Mouse (Mus musculus) intestine, postnatal 0 days (tissue): ENCODE data around the gene Ost4. TPM values are rescaled to one million over a fixed set of nuclear protein-coding genes. Genes with fewer than 3 reads are reported as not detected.

Source experiments
- ATAC-seq: fragments of 200-750 bp; cut with Nextera tagmentation; 2 replicates; pipeline ENCODE4 v1.8.0; 2017; ENCODE audit warnings: mild to moderate bottlenecking, moderate TSS enrichment, moderate library complexity
- H3K27ac ChIP-seq: fragments of 300-500 bp; sonication (generic); 2 replicates; pipeline ENCODE4 v1.5.1; 2014; ENCODE audit warnings: mild to moderate bottlenecking, low read depth, low read length, moderate library complexity
- H3K27me3 ChIP-seq: fragments of 300-500 bp; sonication (generic); replicated peaks from 2 replicates; pipeline ENCODE4 v1.6.1; 2014; ENCODE audit warnings: low read length, mixed read lengths; ENCODE audit not compliant: control insufficient read depth, insufficient read depth
- H3K36me3 ChIP-seq: fragments of 300-500 bp; sonication (generic); 2 replicates; pipeline ENCODE4 v1.6.1; 2014; ENCODE audit warnings: mild to moderate bottlenecking, moderate library complexity; ENCODE audit not compliant: control insufficient read depth, insufficient read depth
- H3K4me1 ChIP-seq: fragments of 300-500 bp; sonication (generic); replicated peaks from 2 replicates; pipeline ENCODE4 v1.6.1; 2014; ENCODE audit warnings: antibody characterized with exemption, low read length, mixed read lengths; ENCODE audit not compliant: control insufficient read depth, insufficient read depth
- H3K4me2 ChIP-seq: fragments of 300-500 bp; sonication (generic); replicated peaks from 2 replicates; pipeline ENCODE4 v1.6.1; 2014; ENCODE audit warnings: low read depth, mild to moderate bottlenecking, moderate library complexity
- H3K4me3 ChIP-seq: fragments of 300-500 bp; sonication (generic); 2 replicates; pipeline ENCODE4 v1.5.1; 2014; ENCODE audit warnings: low read depth, low read length
- H3K9ac ChIP-seq: fragments of 300-500 bp; sonication (generic); 2 replicates; pipeline ENCODE4 v1.6.1; 2014; ENCODE audit warnings: mild to moderate bottlenecking, low read depth, low read length
- H3K9me3 ChIP-seq: fragments of 300-500 bp; sonication (generic); 2 replicates; pipeline ENCODE4 v1.6.1; 2016; ENCODE audit warnings: mixed run types; ENCODE audit not compliant: control insufficient read depth
- CTCF ChIP-seq: sonication (generic); IDR thresholded peaks from 2 replicates; pipeline ENCODE4 v1.5.1; 2016; ENCODE audit warnings: low read depth, mild to moderate bottlenecking, control low read depth, antibody characterized with exemption, moderate library complexity
- WGBS: fragments of 180-500 bp; shearing (Covaris S2); extraction: QIAGEN DNeasy Blood & Tissue Kit; methylation state at CpG from one replicate; pipeline ENCODE4 v1.1.7; 2014; 5-methylcytosine and 5-hydroxymethylcytosine counted together
- polyA plus RNA-seq: library from polyadenylated mRNA; unstranded; fragments of >200 nt; fragmentation: Nextera tagmentation; extraction: Ambion mirVana; gene quantifications from 2 replicates; pipeline ENCODE4 v1.2.1, GENCODE M21; 2015

Ost4 gene
- polyA plus RNA-seq, 1 experiment from 2014 or later = 495 TPM

DNA sequence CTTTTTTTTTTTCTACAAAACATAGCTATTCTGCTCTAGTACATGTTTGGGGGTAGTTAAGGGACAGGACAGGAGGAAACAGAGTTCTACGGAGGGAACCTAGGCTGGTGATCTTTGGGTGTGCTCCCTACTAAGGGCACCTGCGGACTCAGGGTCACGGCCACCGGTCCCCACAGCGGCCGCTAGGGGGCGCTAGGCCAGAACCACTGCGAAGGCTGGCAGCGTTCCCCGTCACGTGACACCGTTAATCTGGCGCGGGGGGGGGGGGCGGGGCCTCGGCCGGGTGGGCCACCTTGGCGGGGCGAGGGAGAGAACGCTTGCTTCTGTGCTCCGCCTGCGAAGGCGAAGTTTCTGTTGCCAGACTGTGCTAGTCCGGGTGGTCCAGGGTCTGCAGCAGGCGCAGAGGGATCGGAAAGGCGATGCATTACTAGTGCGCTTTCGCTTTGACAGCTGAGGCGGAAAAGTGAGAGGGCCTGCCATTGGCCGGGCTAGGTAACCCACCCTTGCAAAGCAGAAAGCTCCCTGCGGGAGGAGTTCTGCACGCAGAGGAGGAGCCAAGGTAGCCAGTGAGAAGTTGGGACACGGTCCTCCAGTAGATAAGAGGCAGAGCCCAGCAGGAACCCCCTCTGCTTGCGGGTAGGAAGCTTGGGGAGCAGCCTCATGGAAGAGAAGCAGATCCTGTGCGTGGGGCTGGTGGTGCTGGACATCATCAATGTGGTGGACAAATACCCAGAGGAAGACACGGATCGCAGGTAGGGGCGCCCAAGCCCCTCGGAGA, 13.9 kb upstream of the Ost4 start, which contains the start of gene Khk:
Gene Khk (plus strand): TSS at position 176 of the 778 bp plus-strand sequence.
- Histone ChIP-seq H3K27me3 (no peaks in the 10 kb centered on the region), H3K9me3 (no peaks in the 10 kb centered on the region), H3K4me1 (0 out of 2 replicates have a peak, but pooled peaks cover 4% of the 10 kb centered on the region), H3K4me2 (peak within 1 kb of the TSS; percentile 87), H3K27ac (peak within 1 kb of the TSS; percentile 77), H3K9ac (peak within 1 kb of the TSS; percentile 51), H3K36me3 (peaks cover 25% of the 10 kb centered on the region), H3K4me3 (peak within 1 kb of the TSS; percentile 55)
- peak; percentile 87 for TF ChIP-seq CTCF
- peak; percentile 79 for ATAC-seq
- WGBS = 1% methylated on average over 35 of the region's 40 CpGs

DNA sequence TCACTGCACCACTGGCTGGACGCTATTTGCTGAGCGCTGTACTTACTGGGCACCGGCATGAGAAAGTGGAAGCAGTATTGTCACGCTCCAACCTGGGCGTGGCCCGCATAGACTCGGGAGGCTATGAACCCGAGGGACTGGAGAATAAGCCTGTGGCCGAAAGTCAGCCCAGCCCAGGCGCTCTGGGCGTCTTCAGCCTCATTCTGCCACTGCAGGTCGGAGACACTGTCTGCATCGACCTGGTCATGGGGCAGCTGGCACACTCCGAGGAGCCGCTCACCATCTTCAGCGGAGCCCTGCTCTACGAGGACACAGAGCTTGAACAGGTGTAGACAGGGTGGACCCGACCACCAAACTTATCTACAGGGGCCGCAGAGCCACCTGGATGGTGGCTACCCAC, 13.0 kb upstream of the Ost4 start:
- Histone ChIP-seq H3K36me3 (peaks cover 25% of the 10 kb centered on the region), H3K4me1 (0 out of 2 replicates have a peak, but pooled peaks cover 4% of the 10 kb centered on the region), H3K4me2 (peak overlapping the region; percentile 87), H3K9ac (peak overlapping the region; percentile 34; the same call in 1 of the 2 replicates), H3K27ac (peak overlapping the region; percentile 68; the same call in 1 of the 2 replicates), H3K27me3 (no peaks in the 10 kb centered on the region), H3K9me3 (no peaks in the 10 kb centered on the region), H3K4me3 (peak overlapping the region; percentile 55)
- WGBS = 25% methylated on average over 19 of the region's 19 CpGs
- no peak for TF ChIP-seq CTCF
- peak; percentile 31 for ATAC-seq

DNA sequence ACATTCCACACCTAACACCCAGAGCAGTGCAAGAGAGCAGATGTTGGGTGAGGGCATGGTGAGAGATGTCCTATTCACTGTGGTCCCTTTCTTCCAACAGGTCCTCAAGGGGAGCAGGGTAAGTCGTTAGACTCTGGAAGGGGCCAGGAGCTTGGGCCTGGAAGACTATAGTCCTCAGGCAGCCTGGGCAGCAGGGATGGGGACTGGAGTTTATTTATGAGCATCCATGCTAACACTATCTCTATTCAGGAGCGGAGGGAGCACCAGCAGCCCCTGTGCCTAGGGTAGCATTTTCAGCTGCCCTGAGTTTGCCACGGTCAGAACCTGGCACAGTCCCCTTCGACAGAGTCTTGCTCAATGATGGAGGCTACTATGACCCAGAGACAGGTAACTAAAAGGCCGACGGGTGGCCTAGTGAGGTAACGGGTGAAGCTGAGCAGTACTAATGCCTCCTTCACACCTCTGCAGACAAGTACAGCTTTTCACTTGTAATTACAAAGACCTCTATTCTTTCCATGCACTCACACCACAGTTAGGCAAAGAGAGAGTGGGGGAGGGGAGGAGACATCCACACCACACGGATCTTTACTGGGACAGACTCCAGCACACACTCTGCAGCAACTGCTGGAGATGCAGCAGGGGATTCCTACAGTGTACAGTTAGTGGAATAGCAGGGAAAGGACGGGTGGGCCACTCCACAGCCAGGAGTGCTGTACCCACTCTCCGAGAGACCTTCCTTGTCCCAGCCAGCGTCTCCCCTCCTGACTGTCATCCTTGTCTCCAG, 12.4 kb upstream of the Ost4 start:
- no peak overlapping the region for H3K9ac ChIP-seq
- H3K9me3 ChIP-seq = no peaks in the 10 kb centered on the region
- 0 out of 2 replicates have a peak, but pooled peaks cover 4% of the 10 kb centered on the region for H3K4me1 ChIP-seq
- WGBS = 67% methylated on average over 11 of the region's 11 CpGs
- peak overlapping the region; percentile 68; the same call in 1 of the 2 replicates for H3K27ac ChIP-seq
- H3K4me3 ChIP-seq = 0 out of 2 replicates have a peak overlapping the region, but pooled peaks have one; percentile 55
- ATAC-seq = no peak
- peak overlapping the region; percentile 87 for H3K4me2 ChIP-seq
- H3K27me3 ChIP-seq = no peaks in the 10 kb centered on the region
- peaks cover 25% of the 10 kb centered on the region for H3K36me3 ChIP-seq
- no peak for TF ChIP-seq CTCF

DNA sequence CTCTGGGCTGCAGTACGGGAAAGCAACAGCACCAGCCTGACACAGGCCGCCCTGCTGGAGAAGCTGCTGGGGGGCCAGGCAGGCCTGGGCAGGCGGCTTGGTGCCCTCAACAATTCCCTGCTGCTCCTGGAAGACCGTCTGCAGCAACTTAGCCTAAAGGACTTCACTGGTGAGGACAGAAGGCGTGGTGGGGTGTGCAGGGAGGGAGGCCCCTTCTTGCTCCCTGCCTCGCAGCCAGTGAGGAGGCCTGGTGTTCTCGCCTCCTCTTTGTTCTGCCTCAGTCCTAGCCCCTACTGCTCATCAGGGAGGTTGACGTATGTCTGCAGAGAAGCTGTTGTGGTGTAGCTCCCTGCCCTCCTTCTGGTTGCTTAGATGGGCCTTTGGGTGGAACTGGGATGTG, 11.1 kb upstream of the Ost4 start:
- no peaks in the 10 kb centered on the region for H3K27me3 ChIP-seq
- H3K9me3 ChIP-seq = no peaks in the 10 kb centered on the region
- peaks cover 25% of the 10 kb centered on the region for H3K36me3 ChIP-seq
- H3K4me1 ChIP-seq = 0 out of 2 replicates have a peak, but pooled peaks cover 4% of the 10 kb centered on the region
- no peak for TF ChIP-seq CTCF
- 82% methylated on average over 8 of the region's 8 CpGs for WGBS
- no peak overlapping the region for H3K4me2 ChIP-seq
- ATAC-seq = no peak
- H3K9ac ChIP-seq = no peak overlapping the region
- no peak overlapping the region for H3K4me3 ChIP-seq
- no peak overlapping the region for H3K27ac ChIP-seq

DNA sequence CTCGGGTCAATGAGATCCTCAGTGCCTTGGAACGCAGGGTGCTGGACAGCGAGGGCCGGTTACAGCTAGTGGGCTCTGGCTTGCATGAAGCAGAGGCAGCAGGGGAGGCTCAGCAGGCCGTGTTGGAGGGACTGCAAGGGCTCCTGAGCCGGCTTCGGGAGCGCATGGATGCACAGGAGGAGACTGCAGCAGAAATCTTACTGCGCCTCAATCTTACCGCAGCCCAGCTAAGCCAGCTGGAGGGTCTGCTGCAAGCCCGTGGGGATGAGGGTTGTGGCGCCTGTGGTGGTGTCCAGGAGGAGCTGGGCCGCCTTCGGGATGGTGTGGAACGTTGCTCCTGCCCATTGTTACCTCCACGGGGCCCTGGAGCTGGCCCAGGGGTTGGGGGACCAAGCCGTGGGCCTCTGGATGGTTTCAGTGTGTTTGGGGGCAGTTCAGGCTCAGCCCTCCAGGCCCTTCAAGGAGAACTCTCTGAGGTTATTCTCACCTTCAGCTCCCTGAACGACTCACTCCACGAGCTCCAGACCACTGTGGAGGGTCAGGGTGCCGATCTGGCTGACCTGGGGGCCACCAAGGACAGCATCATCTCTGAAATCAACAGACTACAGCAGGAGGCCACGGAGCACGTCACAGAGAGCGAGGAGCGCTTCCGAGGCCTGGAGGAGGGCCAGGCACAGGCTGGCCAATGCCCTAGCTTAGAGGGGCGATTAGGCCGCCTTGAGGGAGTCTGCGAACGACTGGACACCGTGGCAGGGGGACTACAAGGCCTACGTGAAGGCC, 10.5 kb upstream of the Ost4 start:
- Histone ChIP-seq H3K27me3 (no peaks in the 10 kb centered on the region), H3K9me3 (no peaks in the 10 kb centered on the region), H3K4me3 (no peak overlapping the region), H3K9ac (no peak overlapping the region), H3K36me3 (peaks cover 25% of the 10 kb centered on the region), H3K27ac (no peak overlapping the region), H3K4me1 (0 out of 2 replicates have a peak, but pooled peaks cover 4% of the 10 kb centered on the region), H3K4me2 (no peak overlapping the region)
- ATAC-seq = no peak
- no peak for TF ChIP-seq CTCF
- 87% methylated on average over 31 of the region's 31 CpGs for WGBS
